Mouse (Mus musculus): Measurements from ENCODE around the gene Agr3. TPM values are rescaled to one million over a fixed set of nuclear protein-coding genes. Genes with fewer than 3 reads are reported as not detected.
A peak's percentile ranks its signal among the peaks of the same experiment; 100 is the strongest.

Agr3 gene
- 1.2 and 2.7 TPM in 2 replicates for polyA plus RNA-seq (2015; fragmentation: Nextera tagmentation; extraction: Ambion mirVana)

- Histone ChIP-seq H3K4me2 (ENCODE audit: low read depth, low read length) (no peak within 1 kb of the TSS), H3K27me3 (ENCODE audit: control insufficient read depth, insufficient read depth, low read depth, low read length) (no peaks in the 10 kb centered on the region), H3K36me3 (ENCODE audit: control insufficient read depth, insufficient read depth, low read length) (no peaks in the 10 kb centered on the region), H3K9me3 (ENCODE audit: control insufficient read depth, low read length) (no peaks in the 10 kb centered on the region), H3K27ac (ENCODE audit: low read length) (no peak within 1 kb of the TSS), H3K4me1 (replicated peaks; ENCODE audit: control insufficient read depth, insufficient read depth, low read length) (no peaks in the 10 kb centered on the region), H3K4me3 (ENCODE audit: low read length) (no peak within 1 kb of the TSS), H3K9ac (ENCODE audit: low read length) (no peak within 1 kb of the TSS)
- WGBS = 84% methylated on average over 9 of the region's 9 CpGs
- no peak for ATAC-seq (ENCODE audit: low read depth)
These were observed at the start of gene Agr3 for GRCm38 (mm10) chr12:35925402-35925801. Gene Agr3, plus strand, starts transcription at chr12:35925620.

GRCm38 (mm10) chr12:35884892-35885558 lies 40.4 kb upstream of the Agr3 start:
- peak overlapping the region; percentile 35 for H3K4me2 ChIP-seq (ENCODE audit: low read depth, low read length)
- no peaks in the 10 kb centered on the region for H3K27me3 ChIP-seq (ENCODE audit: control insufficient read depth, insufficient read depth, low read depth, low read length)
- peak overlapping the region; percentile 20 for H3K4me3 ChIP-seq (ENCODE audit: low read length)
- no peak overlapping the region for H3K9ac ChIP-seq (ENCODE audit: low read length)
- H3K27ac ChIP-seq (ENCODE audit: low read length) = no peak overlapping the region
- WGBS = 47% methylated on average over 9 of the region's 9 CpGs
- H3K9me3 ChIP-seq (ENCODE audit: control insufficient read depth, low read length) = no peaks in the 10 kb centered on the region
- no peaks in the 10 kb centered on the region for H3K36me3 ChIP-seq (ENCODE audit: control insufficient read depth, insufficient read depth, low read length)
- peak; percentile 59 for ATAC-seq (ENCODE audit: low read depth)
- no peaks in the 10 kb centered on the region for H3K4me1 ChIP-seq (replicated peaks; ENCODE audit: control insufficient read depth, insufficient read depth, low read length)

- Histone ChIP-seq H3K9ac (ENCODE audit: low read length) (no peak overlapping the region), H3K4me3 (ENCODE audit: low read length) (no peak overlapping the region), H3K4me2 (ENCODE audit: low read depth, low read length) (no peak overlapping the region), H3K4me1 (replicated peaks; ENCODE audit: control insufficient read depth, insufficient read depth, low read length) (0 out of 2 replicates have a peak, but pooled peaks cover 5% of the 10 kb centered on the region), H3K27me3 (ENCODE audit: control insufficient read depth, insufficient read depth, low read depth, low read length) (no peaks in the 10 kb centered on the region), H3K9me3 (ENCODE audit: control insufficient read depth, low read length) (no peaks in the 10 kb centered on the region), H3K27ac (ENCODE audit: low read length) (no peak overlapping the region), H3K36me3 (ENCODE audit: control insufficient read depth, insufficient read depth, low read length) (no peaks in the 10 kb centered on the region)
- WGBS = 55% methylated on average over 2 of the region's 2 CpGs
- ATAC-seq (ENCODE audit: low read depth) = no peak
These were observed 36.0 kb upstream of the Agr3 start for GRCm38 (mm10) chr12:35889383-35889782.

- no peak for ATAC-seq (ENCODE audit: low read depth)
- H3K9ac ChIP-seq (ENCODE audit: low read length) = no peak overlapping the region
- no peaks in the 10 kb centered on the region for H3K9me3 ChIP-seq (ENCODE audit: control insufficient read depth, low read length)
- H3K27ac ChIP-seq (ENCODE audit: low read length) = no peak overlapping the region
- H3K36me3 ChIP-seq (ENCODE audit: control insufficient read depth, insufficient read depth, low read length) = no peaks in the 10 kb centered on the region
- H3K4me3 ChIP-seq (ENCODE audit: low read length) = no peak overlapping the region
- H3K4me1 ChIP-seq (replicated peaks; ENCODE audit: control insufficient read depth, insufficient read depth, low read length) = 0 out of 2 replicates have a peak, but pooled peaks cover 5% of the 10 kb centered on the region
- H3K4me2 ChIP-seq (ENCODE audit: low read depth, low read length) = no peak overlapping the region
- 79% methylated on average over 2 of the region's 2 CpGs for WGBS
- no peaks in the 10 kb centered on the region for H3K27me3 ChIP-seq (ENCODE audit: control insufficient read depth, insufficient read depth, low read depth, low read length)
These were observed 34.7 kb upstream of the Agr3 start for GRCm38 (mm10) chr12:35890756-35891155.

GRCm38 (mm10) chr12:35894304-35894900 lies 31.0 kb upstream of the Agr3 start:
- Histone ChIP-seq H3K27ac (ENCODE audit: low read length) (no peak overlapping the region), H3K4me1 (replicated peaks; ENCODE audit: control insufficient read depth, insufficient read depth, low read length) (0 out of 2 replicates have a peak, but pooled peaks cover 5% of the 10 kb centered on the region), H3K36me3 (ENCODE audit: control insufficient read depth, insufficient read depth, low read length) (no peaks in the 10 kb centered on the region), H3K9ac (ENCODE audit: low read length) (no peak overlapping the region), H3K27me3 (ENCODE audit: control insufficient read depth, insufficient read depth, low read depth, low read length) (no peaks in the 10 kb centered on the region), H3K4me2 (ENCODE audit: low read depth, low read length) (no peak overlapping the region), H3K4me3 (ENCODE audit: low read length) (no peak overlapping the region), H3K9me3 (ENCODE audit: control insufficient read depth, low read length) (no peaks in the 10 kb centered on the region)
- WGBS = 49% methylated on average over 6 of the region's 6 CpGs
- ATAC-seq (ENCODE audit: low read depth) = peak; percentile 17; the same call in 1 of the 2 replicates

GRCm38 (mm10) chr12:35895875-35896763 lies 29.3 kb upstream of the Agr3 start:
- no peaks in the 10 kb centered on the region for H3K27me3 ChIP-seq (ENCODE audit: control insufficient read depth, insufficient read depth, low read depth, low read length)
- no peak for ATAC-seq (ENCODE audit: low read depth)
- H3K9me3 ChIP-seq (ENCODE audit: control insufficient read depth, low read length) = no peaks in the 10 kb centered on the region
- H3K4me1 ChIP-seq (replicated peaks; ENCODE audit: control insufficient read depth, insufficient read depth, low read length) = 0 out of 2 replicates have a peak, but pooled peaks cover 2% of the 10 kb centered on the region
- peak overlapping the region; percentile 42 for H3K4me3 ChIP-seq (ENCODE audit: low read length)
- no peaks in the 10 kb centered on the region for H3K36me3 ChIP-seq (ENCODE audit: control insufficient read depth, insufficient read depth, low read length)
- 27% methylated on average over 20 of the region's 20 CpGs for WGBS
- peak overlapping the region; percentile 57; the same call in 1 of the 2 replicates for H3K9ac ChIP-seq (ENCODE audit: low read length)
- H3K4me2 ChIP-seq (ENCODE audit: low read depth, low read length) = peak overlapping the region; percentile 55
- no peak overlapping the region for H3K27ac ChIP-seq (ENCODE audit: low read length)

- WGBS = 49% methylated on average over 4 of the region's 4 CpGs
These were observed 28.6 kb upstream of the Agr3 start for GRCm38 (mm10) chr12:35896764-35897282.

GRCm38 (mm10) chr12:35910632-35911031 lies 14.8 kb upstream of the Agr3 start:
- Histone ChIP-seq H3K4me2 (ENCODE audit: low read depth, low read length) (no peak overlapping the region), H3K9ac (ENCODE audit: low read length) (no peak overlapping the region)

More at GRCm38 (mm10) chr12:35896764-35897282, 28.6 kb upstream of the Agr3 start:
- Histone ChIP-seq H3K4me2 (ENCODE audit: low read depth, low read length) (peak overlapping the region; percentile 55), H3K4me3 (ENCODE audit: low read length) (peak overlapping the region; percentile 42), H3K36me3 (ENCODE audit: control insufficient read depth, insufficient read depth, low read length) (no peaks in the 10 kb centered on the region), H3K9me3 (ENCODE audit: control insufficient read depth, low read length) (no peaks in the 10 kb centered on the region), H3K4me1 (replicated peaks; ENCODE audit: control insufficient read depth, insufficient read depth, low read length) (no peaks in the 10 kb centered on the region), H3K9ac (ENCODE audit: low read length) (peak overlapping the region; percentile 57; the same call in 1 of the 2 replicates), H3K27me3 (ENCODE audit: control insufficient read depth, insufficient read depth, low read depth, low read length) (no peaks in the 10 kb centered on the region), H3K27ac (ENCODE audit: low read length) (no peak overlapping the region)
- ATAC-seq (ENCODE audit: low read depth) = no peak

GRCm38 (mm10) chr12:35915813-35916212 lies 9.6 kb upstream of the Agr3 start:
- no peak for ATAC-seq (ENCODE audit: low read depth)
- H3K9me3 ChIP-seq (ENCODE audit: control insufficient read depth, low read length) = no peaks in the 10 kb centered on the region
- no peak overlapping the region for H3K9ac ChIP-seq (ENCODE audit: low read length)
- H3K4me1 ChIP-seq (replicated peaks; ENCODE audit: control insufficient read depth, insufficient read depth, low read length) = no peaks in the 10 kb centered on the region
- no peak overlapping the region for H3K27ac ChIP-seq (ENCODE audit: low read length)
- H3K4me3 ChIP-seq (ENCODE audit: low read length) = no peak overlapping the region
- H3K27me3 ChIP-seq (ENCODE audit: control insufficient read depth, insufficient read depth, low read depth, low read length) = no peaks in the 10 kb centered on the region
- no peak overlapping the region for H3K4me2 ChIP-seq (ENCODE audit: low read depth, low read length)
- H3K36me3 ChIP-seq (ENCODE audit: control insufficient read depth, insufficient read depth, low read length) = no peaks in the 10 kb centered on the region

More at GRCm38 (mm10) chr12:35910632-35911031, 14.8 kb upstream of the Agr3 start:
- 77% methylated on average over 1 of the region's 1 CpGs for WGBS
- Histone ChIP-seq H3K27ac (ENCODE audit: low read length) (no peak overlapping the region), H3K9me3 (ENCODE audit: control insufficient read depth, low read length) (no peaks in the 10 kb centered on the region), H3K4me1 (replicated peaks; ENCODE audit: control insufficient read depth, insufficient read depth, low read length) (no peaks in the 10 kb centered on the region), H3K27me3 (ENCODE audit: control insufficient read depth, insufficient read depth, low read depth, low read length) (no peaks in the 10 kb centered on the region), H3K36me3 (ENCODE audit: control insufficient read depth, insufficient read depth, low read length) (no peaks in the 10 kb centered on the region), H3K4me3 (ENCODE audit: low read length) (no peak overlapping the region)
- no peak for ATAC-seq (ENCODE audit: low read depth)
